Mouse (Mus musculus): ENCODE measurements around the gene Ndufaf2. TPM values are rescaled to one million over a fixed set of nuclear protein-coding genes. Genes with fewer than 3 reads are reported as not detected.

Ndufaf2 gene
- total and polyA plus RNA-seq, 2 experiments from 2014 or later, result 62.5 TPM; not detected in 1

GRCm38 (mm10) chr13:108191074-108191720 is 32.8 kb upstream of the Ndufaf2 start:
- Histone ChIP-seq H3K4me1 (ENCODE audit: control insufficient read depth, insufficient read depth) (no peaks in the 10 kb centered on the region), H3K9me3 (replicated peaks; ENCODE audit: control insufficient read depth, low read length) (no peaks in the 10 kb centered on the region), H3K9ac (replicated peaks; ENCODE audit: low read depth, low read length) (no peak overlapping the region), H3K27ac (ENCODE audit: low read depth) (no peak overlapping the region), H3K27me3 (ENCODE audit: control insufficient read depth, insufficient read depth, low read length) (no peaks in the 10 kb centered on the region), H3K4me2 (ENCODE audit: low read depth, low read length) (no peak overlapping the region), H3K36me3 (replicated peaks; ENCODE audit: control insufficient read depth, insufficient read depth, low read length) (peaks cover 33% of the 10 kb centered on the region), H3K4me3 (ENCODE audit: low read depth, low read length) (no peak overlapping the region)
- peak; percentile 76 for DNase-seq (ENCODE audit: low spot score)
- no peak; the same call in 1 of the 2 replicates for ATAC-seq (ENCODE audit: insufficient read depth, low read depth)
- 44% methylated on average over 11 of the region's 11 CpGs for WGBS
- peak; percentile 77 for TF ChIP-seq CTCF (IDR thresholded peaks at IDR 0.05; ENCODE audit: low read depth)
- no peak for TF ChIP-seq EP300 (IDR thresholded peaks at IDR 0.05; ENCODE audit: low read depth)

DNA sequence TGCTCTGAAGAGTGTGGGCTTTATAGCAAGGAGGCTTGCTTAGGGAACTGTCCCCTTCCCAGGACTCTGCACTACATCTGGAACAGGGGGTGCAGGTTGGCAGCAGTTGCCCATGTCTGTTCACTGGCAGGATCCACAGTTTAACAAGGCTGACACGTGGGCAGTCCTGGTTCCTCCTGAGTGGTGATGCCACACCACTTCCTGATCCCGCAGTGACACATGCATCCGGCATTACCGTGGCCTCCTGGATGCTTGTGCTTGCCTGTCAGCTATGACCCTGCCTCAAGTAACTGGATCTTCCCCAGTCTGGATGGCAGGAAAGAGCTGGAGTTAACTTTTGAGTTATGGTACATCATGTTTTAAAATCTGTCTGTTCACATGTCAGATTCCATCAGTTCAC is 29.6 kb upstream of the Ndufaf2 start:
- Histone ChIP-seq H3K27me3 (ENCODE audit: control insufficient read depth, insufficient read depth, low read length) (no peaks in the 10 kb centered on the region), H3K4me2 (ENCODE audit: low read depth, low read length) (no peak overlapping the region), H3K4me1 (ENCODE audit: control insufficient read depth, insufficient read depth) (no peaks in the 10 kb centered on the region), H3K4me3 (ENCODE audit: low read depth, low read length) (no peak overlapping the region), H3K36me3 (replicated peaks; ENCODE audit: control insufficient read depth, insufficient read depth, low read length) (peaks cover 29% of the 10 kb centered on the region), H3K27ac (ENCODE audit: low read depth) (no peak overlapping the region), H3K9me3 (replicated peaks; ENCODE audit: control insufficient read depth, low read length) (no peaks in the 10 kb centered on the region), H3K9ac (replicated peaks; ENCODE audit: low read depth, low read length) (no peak overlapping the region)
- 87% methylated on average over 4 of the region's 4 CpGs for WGBS
- TF ChIP-seq EP300 (IDR thresholded peaks at IDR 0.05; ENCODE audit: low read depth) (no peak), CTCF (IDR thresholded peaks at IDR 0.05; ENCODE audit: low read depth) (no peak)
- DNase-seq (ENCODE audit: low spot score), result no peak
- ATAC-seq (ENCODE audit: insufficient read depth, low read depth), result no peak

DNA sequence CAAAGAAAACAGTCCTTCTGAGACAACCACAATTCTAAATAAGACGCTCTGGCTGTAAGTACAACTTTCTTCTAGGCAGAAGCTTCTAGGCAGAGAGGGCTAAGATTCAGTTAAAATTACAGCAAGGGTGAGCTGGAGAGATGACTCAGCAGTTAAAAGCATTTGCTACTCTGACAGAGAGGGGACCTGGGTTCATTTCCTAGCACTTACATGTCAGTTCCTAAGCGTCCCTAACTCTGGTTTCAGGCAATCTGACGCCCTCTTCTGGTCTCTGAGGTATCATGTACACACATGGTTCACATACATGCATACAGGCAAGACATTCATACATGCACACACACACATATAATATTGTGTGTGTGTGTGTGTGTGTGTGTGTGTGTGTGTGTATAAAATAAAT is 27.1 kb upstream of the Ndufaf2 start:
- no peaks in the 10 kb centered on the region for H3K4me1 ChIP-seq (ENCODE audit: control insufficient read depth, insufficient read depth)
- peaks cover 41% of the 10 kb centered on the region for H3K36me3 ChIP-seq (replicated peaks; ENCODE audit: control insufficient read depth, insufficient read depth, low read length)
- H3K9me3 ChIP-seq (replicated peaks; ENCODE audit: control insufficient read depth, low read length), result no peaks in the 10 kb centered on the region
- no peak for TF ChIP-seq EP300 (IDR thresholded peaks at IDR 0.05; ENCODE audit: low read depth)
- TF ChIP-seq CTCF (IDR thresholded peaks at IDR 0.05; ENCODE audit: low read depth), result no peak
- H3K9ac ChIP-seq (replicated peaks; ENCODE audit: low read depth, low read length), result no peak overlapping the region
- DNase-seq (ENCODE audit: low spot score), result no peak
- WGBS, result 91% methylated on average over 3 of the region's 3 CpGs
- H3K27ac ChIP-seq (ENCODE audit: low read depth), result no peak overlapping the region
- H3K4me2 ChIP-seq (ENCODE audit: low read depth, low read length), result no peak overlapping the region
- ATAC-seq (ENCODE audit: insufficient read depth, low read depth), result no peak
- no peaks in the 10 kb centered on the region for H3K27me3 ChIP-seq (ENCODE audit: control insufficient read depth, insufficient read depth, low read length)
- no peak overlapping the region for H3K4me3 ChIP-seq (ENCODE audit: low read depth, low read length)

DNA sequence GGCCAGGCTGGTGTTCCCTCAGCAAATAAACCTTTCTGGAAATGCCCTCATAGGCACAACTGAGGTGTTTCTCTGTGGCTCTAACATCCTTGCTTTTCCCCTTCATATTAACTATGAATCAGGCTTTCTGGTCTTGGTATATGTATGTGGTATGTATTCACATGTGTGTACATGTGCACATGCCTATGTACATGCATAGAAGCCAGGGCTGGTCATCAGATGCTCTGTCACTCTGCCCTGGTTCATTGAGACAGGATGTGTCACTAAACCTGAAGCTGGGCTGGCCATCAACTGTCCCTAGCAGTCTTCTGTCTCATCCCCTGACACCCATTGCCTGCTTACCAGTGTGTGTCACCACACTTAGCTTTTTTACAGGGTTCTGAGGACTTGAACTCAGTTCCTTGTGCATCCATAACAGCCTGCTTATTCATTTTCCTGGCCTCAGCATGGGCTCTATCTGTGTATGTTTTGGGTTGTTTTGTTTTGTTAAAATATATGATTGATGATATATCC is 26.4 kb upstream of the Ndufaf2 start:
- ATAC-seq (ENCODE audit: insufficient read depth, low read depth) (no peak), DNase-seq (ENCODE audit: low spot score) (no peak)
- Histone ChIP-seq H3K36me3 (replicated peaks; ENCODE audit: control insufficient read depth, insufficient read depth, low read length) (peaks cover 41% of the 10 kb centered on the region), H3K4me2 (ENCODE audit: low read depth, low read length) (no peak overlapping the region), H3K9me3 (replicated peaks; ENCODE audit: control insufficient read depth, low read length) (no peaks in the 10 kb centered on the region), H3K4me1 (ENCODE audit: control insufficient read depth, insufficient read depth) (no peaks in the 10 kb centered on the region), H3K27me3 (ENCODE audit: control insufficient read depth, insufficient read depth, low read length) (no peaks in the 10 kb centered on the region), H3K27ac (ENCODE audit: low read depth) (no peak overlapping the region), H3K4me3 (ENCODE audit: low read depth, low read length) (no peak overlapping the region), H3K9ac (replicated peaks; ENCODE audit: low read depth, low read length) (no peak overlapping the region)
- TF ChIP-seq CTCF (IDR thresholded peaks at IDR 0.05; ENCODE audit: low read depth) (no peak), EP300 (IDR thresholded peaks at IDR 0.05; ENCODE audit: low read depth) (no peak)

DNA sequence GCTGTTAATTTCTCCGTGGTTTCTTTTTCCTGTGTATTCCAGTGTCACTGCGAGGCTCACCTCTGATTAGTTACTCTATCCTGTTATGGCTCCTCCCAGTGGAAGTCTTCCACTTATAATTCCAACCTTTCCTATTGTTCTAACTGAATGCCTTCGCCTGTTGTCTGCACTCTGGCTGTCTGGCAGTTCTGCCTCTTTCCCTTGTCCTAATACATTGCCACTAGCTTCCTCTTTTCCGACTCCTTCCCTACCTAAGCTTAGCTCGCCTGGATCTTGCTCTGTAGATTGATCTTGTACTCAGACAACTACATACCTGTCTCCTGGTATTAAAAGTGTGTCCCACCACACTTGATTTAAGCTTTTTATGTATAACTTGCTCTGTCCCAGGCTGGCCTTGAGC is 22.4 kb upstream of the Ndufaf2 start:
- Histone ChIP-seq H3K27me3 (ENCODE audit: control insufficient read depth, insufficient read depth, low read length) (no peaks in the 10 kb centered on the region), H3K4me3 (ENCODE audit: low read depth, low read length) (no peak overlapping the region), H3K36me3 (replicated peaks; ENCODE audit: control insufficient read depth, insufficient read depth, low read length) (peaks cover 54% of the 10 kb centered on the region), H3K9ac (replicated peaks; ENCODE audit: low read depth, low read length) (no peak overlapping the region), H3K9me3 (replicated peaks; ENCODE audit: control insufficient read depth, low read length) (no peaks in the 10 kb centered on the region), H3K27ac (ENCODE audit: low read depth) (no peak overlapping the region), H3K4me1 (ENCODE audit: control insufficient read depth, insufficient read depth) (no peaks in the 10 kb centered on the region), H3K4me2 (ENCODE audit: low read depth, low read length) (no peak overlapping the region)
- WGBS, result 54% methylated on average over 5 of the region's 5 CpGs
- TF ChIP-seq CTCF (IDR thresholded peaks at IDR 0.05; ENCODE audit: low read depth), result no peak
- TF ChIP-seq EP300 (IDR thresholded peaks at IDR 0.05; ENCODE audit: low read depth), result no peak
- ATAC-seq (ENCODE audit: insufficient read depth, low read depth) (no peak), DNase-seq (ENCODE audit: low spot score) (no peak)

GRCm38 (mm10) chr13:108179618-108180017 is 21.2 kb upstream of the Ndufaf2 start:
- H3K4me1 ChIP-seq (ENCODE audit: control insufficient read depth, insufficient read depth), result no peaks in the 10 kb centered on the region
- TF ChIP-seq CTCF (IDR thresholded peaks at IDR 0.05; ENCODE audit: low read depth) (no peak), EP300 (IDR thresholded peaks at IDR 0.05; ENCODE audit: low read depth) (no peak)
- H3K36me3 ChIP-seq (replicated peaks; ENCODE audit: control insufficient read depth, insufficient read depth, low read length), result peaks cover 56% of the 10 kb centered on the region
- 78% methylated on average over 8 of the region's 8 CpGs for WGBS
- H3K27ac ChIP-seq (ENCODE audit: low read depth), result no peak overlapping the region
- no peak overlapping the region for H3K9ac ChIP-seq (replicated peaks; ENCODE audit: low read depth, low read length)
- no peak for ATAC-seq (ENCODE audit: insufficient read depth, low read depth)
- H3K9me3 ChIP-seq (replicated peaks; ENCODE audit: control insufficient read depth, low read length), result no peaks in the 10 kb centered on the region
- no peaks in the 10 kb centered on the region for H3K27me3 ChIP-seq (ENCODE audit: control insufficient read depth, insufficient read depth, low read length)
- H3K4me3 ChIP-seq (ENCODE audit: low read depth, low read length), result no peak overlapping the region
- H3K4me2 ChIP-seq (ENCODE audit: low read depth, low read length), result no peak overlapping the region
- DNase-seq (ENCODE audit: low spot score), result no peak
